Mouse (Mus musculus): ENCODE measurements around the gene Aar2.
"Not testable (repeated sequence)": the region's sequence is repeated elsewhere in the genome, so short reads cannot be mapped to it uniquely, and the experiment has no call there.

The Aar2 gene

GRCm38 (mm10) chr2:156547123-156547891 is at the start of gene Aar2:
Gene Aar2 (plus strand): TSS chr2:156547584.
- DNase-seq (ENCODE audit: low read depth, low spot score) = peak; percentile 90

DNA sequence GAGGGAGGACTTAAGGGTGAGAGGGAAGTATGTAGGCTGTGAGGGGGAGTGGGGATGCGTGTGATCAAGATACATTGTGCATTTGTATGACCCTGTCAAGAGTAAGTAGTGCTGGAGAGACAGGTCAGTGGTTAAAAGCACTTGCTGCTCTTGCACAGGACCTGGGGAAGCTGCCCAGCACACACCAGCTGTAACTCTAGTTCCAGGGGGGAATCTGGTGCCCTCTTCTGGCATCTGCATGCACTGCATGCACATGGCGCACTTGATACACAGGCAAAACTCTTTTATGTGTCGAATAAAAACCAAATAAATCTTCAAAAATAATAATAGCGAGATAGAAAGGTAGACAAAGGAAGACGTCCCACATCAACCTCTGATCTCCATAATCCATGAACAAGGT is 49.5 kb upstream of the Aar2 start:
- DNase-seq (ENCODE audit: low read depth, low spot score) = peak; percentile 88

DNA sequence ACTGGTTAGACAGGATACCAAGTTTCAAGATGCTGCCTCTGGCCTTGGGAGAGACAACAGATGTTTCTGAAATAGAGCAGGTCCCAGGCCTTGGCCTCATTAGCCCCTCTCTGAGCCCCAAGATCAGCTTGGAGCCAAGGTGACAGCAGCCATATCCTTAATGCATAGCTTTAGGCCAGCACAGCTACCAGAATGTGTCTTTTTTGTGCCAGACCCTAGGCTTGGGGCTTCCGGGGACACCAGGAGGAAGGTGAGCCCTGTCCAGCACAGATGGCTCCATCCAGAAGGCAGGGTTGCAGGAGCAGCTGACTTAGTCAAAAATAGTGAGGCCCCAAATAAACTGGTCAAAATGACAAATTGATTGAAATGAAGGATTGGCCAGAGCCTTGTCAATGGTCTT is 46.4 kb upstream of the Aar2 start:
- no peak for DNase-seq (ENCODE audit: low read depth, low spot score)

- DNase-seq (ENCODE audit: low read depth, low spot score) = no peak
Measured at GRCm38 (mm10) chr2:156505533-156505932, 41.9 kb upstream of the Aar2 start.

DNA sequence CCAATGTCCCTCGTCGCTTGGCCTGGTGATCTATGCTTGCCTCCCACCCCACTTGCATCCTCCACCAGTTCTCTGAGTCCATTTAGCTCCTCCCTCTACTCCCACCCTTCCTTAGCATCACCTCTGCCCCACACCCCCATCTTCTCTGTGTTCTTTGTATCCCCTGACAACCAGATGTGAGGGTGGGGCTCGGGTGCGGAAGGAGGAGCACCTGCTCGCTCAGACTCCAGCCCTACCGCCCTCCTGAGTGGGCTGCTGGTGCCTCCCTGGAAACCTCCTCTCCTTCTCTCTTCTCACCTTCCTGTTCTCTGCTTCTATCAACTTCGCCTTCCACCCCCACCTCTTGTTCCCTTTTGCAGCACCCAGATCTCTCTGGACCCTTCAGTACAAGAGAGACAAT is 35.4 kb upstream of the Aar2 start:
- peak; percentile 61 for DNase-seq (ENCODE audit: low read depth, low spot score)

GRCm38 (mm10) chr2:156512561-156512960 is 34.8 kb upstream of the Aar2 start:
- DNase-seq (ENCODE audit: low read depth, low spot score) = no peak

DNA sequence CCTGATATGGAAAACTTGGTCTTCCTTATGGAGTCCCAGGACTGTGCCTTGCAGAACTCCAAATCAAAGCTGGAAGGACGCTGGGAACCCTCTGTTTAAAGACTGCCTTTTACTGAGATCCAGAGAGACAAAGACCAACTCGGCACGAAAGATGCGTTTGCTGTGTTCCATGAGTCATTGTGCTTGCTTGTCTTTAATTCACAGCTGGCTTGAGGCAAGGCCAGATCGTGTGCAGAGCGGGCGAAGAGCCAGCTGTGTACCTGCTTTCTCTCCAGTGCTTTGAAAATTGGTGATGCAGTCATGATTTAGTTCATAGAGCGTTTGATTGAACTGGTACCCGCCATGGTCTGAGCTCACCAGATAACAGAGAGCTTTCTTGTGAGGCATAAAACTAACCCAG is 32.3 kb upstream of the Aar2 start:
- DNase-seq (ENCODE audit: low read depth, low spot score) = peak; percentile 53

DNA sequence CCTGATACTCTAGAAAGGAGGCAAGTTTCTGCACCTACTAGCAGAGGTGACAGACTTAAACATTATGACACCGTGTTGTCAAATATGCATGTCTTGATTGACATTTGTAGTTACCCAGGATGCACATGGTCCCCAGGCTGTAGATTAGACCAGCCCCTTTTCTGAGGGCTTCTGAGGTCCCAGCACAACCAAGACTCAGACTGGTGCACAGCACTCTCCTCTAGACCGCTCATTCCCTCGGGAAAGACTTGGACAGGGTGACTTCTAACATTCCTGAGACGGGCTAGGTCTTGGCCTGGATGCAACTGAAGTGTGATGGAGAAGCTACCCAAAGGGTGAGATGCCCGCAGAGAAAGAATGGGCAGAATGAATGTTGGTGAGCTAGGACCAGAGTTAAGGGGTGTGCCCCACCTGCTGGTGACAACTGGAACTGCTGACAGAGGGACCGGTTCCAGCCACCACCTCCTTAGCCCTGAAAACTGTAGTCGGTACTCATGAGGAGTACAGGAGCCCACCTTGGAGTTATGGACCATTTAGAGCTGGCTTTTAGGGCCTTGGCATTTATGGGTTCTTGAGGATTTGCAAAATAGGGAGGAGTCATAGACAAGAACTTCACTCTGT is 31.7 kb upstream of the Aar2 start:
- DNase-seq (ENCODE audit: low read depth, low spot score) = peak; percentile 87

GRCm38 (mm10) chr2:156516678-156517077 is 30.7 kb upstream of the Aar2 start:
- not testable (repeated sequence) for DNase-seq (ENCODE audit: low read depth, low spot score)

GRCm38 (mm10) chr2:156518306-156518705 is 29.1 kb upstream of the Aar2 start:
- DNase-seq (ENCODE audit: low read depth, low spot score) = peak; percentile 78

DNA sequence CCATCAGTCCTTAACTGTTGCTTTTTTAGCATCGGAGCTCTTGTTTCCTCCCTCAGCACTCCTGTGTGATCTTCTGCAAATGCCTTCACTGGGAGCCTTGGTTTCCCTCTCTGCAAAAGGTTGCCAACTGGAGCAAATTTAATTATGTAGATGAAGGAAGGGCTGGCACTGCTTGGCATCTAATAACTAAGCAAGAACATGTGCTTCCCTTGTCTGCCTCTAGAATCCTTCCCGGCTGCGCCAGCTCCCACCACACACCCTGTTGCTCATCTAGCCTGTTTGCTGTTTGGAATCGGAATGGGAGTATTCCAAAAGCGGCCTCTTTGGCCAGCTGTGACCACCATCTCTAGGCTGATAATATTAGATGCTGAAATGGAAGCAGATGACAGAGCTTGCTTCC is 27.8 kb upstream of the Aar2 start:
- peak; percentile 55 for DNase-seq (ENCODE audit: low read depth, low spot score)

DNA sequence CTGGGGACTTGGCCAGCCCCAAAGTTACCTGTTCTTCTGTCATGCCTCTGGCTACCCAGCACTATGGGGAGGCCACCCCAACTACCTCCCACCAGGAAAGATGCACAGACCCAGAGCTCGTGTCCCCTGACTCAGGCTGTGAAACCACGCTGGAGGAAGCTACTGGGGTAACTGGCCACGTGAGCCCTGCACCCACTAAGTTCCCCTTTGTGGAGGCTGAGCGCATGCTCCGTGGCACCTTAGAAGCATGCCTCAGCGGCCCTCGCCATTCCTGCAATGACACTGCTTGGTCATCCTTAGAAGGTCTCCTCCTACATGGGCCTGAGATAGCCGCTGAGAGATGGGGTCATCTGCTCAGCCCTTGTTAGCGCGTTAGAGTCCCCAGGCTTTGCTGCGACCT is 24.4 kb upstream of the Aar2 start:
- no peak for DNase-seq (ENCODE audit: low read depth, low spot score)

- no peak for DNase-seq (ENCODE audit: low read depth, low spot score)
Measured at GRCm38 (mm10) chr2:156524078-156524477, 23.3 kb upstream of the Aar2 start.

GRCm38 (mm10) chr2:156529726-156530125 is 17.7 kb upstream of the Aar2 start:
- DNase-seq (ENCODE audit: low read depth, low spot score) = peak; percentile 65

- DNase-seq (ENCODE audit: low read depth, low spot score) = no peak
Measured at GRCm38 (mm10) chr2:156533160-156533559, 14.2 kb upstream of the Aar2 start.

DNA sequence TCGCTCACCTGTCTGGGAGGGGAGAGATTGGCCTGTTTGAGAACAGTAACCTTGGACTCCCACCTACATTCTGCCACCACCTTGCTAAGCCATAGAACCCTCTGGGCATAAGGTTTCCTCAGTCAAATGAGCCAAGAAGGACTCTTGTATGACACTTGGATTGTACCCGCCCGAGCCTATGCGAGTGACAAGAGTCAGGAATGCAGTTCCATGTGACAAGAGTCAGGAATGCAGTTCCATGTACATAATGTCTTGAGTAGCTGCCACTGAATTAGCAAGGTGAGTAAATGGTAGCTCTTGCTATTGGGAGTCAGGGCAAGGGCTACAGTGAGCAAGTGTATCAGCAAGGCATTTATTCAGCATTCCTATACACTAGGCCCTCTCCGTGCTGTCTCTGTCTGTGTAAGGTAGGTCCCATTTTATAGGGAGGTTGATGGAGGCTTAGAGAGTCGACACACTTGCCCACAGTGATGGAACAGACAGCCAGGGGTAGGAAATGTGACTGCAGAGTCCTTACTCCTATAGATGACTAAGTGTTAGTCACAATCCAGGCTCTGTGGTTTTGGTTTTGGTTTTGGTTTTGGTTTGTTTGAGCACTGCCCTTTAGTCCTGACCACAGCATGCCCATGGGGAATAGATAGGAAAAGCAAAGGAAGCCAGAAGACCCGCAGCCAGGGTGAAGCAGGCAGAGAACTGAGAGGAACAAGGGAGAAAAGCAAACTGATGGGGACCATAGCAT is 8.4 kb upstream of the Aar2 start:
- DNase-seq (ENCODE audit: low read depth, low spot score) = no peak

- no peak for DNase-seq (ENCODE audit: low read depth, low spot score)
Measured at GRCm38 (mm10) chr2:156540991-156541390, 6.4 kb upstream of the Aar2 start.

DNA sequence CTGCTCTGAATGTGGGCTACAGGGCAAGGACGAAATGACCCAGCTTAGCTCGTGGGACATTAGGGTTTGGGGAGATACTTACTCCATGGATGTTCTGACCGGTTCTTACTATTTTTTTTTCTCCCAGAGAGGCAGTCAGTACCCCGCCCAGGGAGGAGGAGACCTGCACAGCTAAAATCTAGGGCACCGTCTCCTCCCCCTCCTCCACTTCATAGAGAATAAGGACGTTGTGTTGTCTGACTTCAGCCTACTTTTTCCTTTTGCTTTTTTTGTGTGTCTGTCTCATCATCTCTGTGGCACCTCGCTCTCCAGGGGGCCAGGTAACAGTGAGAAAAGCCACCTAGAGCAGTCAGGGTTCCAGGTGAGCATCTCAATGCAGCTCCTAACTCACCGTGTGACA is 5.0 kb upstream of the Aar2 start:
- DNase-seq (ENCODE audit: low read depth, low spot score) = peak; percentile 53

GRCm38 (mm10) chr2:156543804-156544203 is 3.6 kb upstream of the Aar2 start:
- DNase-seq (ENCODE audit: low read depth, low spot score) = no peak

- peak; percentile 40 for DNase-seq (ENCODE audit: low read depth, low spot score)
Measured at GRCm38 (mm10) chr2:156552421-156552820, 5.0 kb downstream of the Aar2 start.

DNA sequence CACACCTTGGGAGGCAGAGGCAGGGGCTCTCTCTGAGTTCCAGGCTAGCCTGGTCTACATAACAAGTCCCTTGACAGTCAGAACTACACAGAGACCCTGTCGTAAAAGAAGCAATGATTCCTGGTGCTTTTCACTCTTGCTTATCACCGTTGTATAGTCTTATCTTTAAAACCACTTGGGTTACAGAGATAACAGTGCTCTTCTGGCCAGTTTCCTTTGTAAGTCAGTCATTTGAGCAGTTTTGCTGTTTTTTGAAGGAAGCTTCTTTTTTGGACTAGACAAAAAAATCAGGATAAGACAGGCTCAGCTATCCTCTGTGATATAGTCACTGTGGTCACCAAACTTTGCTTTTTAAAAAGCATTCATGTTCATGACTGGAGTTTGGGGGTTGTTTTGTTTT is 14.4 kb downstream of the Aar2 start:
- DNase-seq (ENCODE audit: low read depth, low spot score) = no peak

DNA sequence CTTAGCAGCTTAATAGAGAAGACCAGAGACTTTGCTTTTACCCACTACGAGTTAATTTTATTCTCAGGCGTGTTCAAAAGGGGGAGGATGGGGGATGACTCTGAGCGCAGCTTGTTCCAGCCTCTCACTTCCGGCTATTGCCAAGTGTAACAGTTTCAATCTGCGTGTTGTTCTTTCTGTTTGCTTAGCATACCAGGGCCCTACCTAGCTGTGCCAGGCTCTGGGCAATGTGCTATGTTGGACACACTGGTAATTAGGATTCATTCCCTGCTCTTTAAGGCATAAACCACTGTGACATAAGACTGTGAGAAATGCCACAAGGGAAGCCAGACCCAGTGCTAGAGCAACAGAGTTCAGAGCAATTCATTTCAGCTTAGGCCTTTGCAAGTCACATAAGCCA is 16.2 kb downstream of the Aar2 start:
- DNase-seq (ENCODE audit: low read depth, low spot score) = peak; percentile 86

DNA sequence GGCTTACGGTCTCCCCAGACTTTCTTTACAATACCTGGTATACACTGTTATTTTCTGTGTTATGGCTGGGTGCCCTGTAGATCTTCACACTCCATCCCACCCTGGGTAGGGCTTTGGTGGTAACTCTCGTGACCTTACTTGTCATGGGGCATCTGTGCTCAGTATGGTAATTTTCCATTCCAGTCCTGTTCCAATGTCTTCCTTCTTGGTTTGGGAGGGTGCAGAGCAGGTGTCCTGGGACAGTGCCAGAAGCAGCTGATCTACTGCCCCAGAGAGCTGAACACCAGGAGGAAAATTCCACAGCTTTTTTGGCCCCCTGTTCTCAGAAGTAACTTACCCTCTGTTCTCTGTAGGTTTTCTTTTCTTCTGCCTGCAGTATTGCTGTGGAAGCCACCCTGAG is 19.1 kb downstream of the Aar2 start:
- DNase-seq (ENCODE audit: low read depth, low spot score) = peak; percentile 75
